8 mouse cellular contexts compared by ENCODE assay signal in genomic region chr9:120935634-120935922, GRCm38 (mm10). TPM values are rescaled to one million over a fixed set of nuclear protein-coding genes. Genes with fewer than 3 reads are reported as not detected.
DNase-seq lines count a peak whose midpoint lies in the region; ATAC-seq and TF ChIP-seq lines count a peak whose summit lies in the region.
"Had no signal": no experiment of that assay in that cellular context is flagged by ENCODE, and none has a peak within 500 bp of the region (broad histone marks: within the 10 kb centered on the region; RNA-seq: fewer than 3 reads in every experiment).

No protein-coding gene starts in this region.

- TF ChIP-seq POLR2A in thymus, adult 2 months (IDR thresholded peaks at IDR 0.05; ENCODE audit: control insufficient read depth, extremely low read depth, insufficient read depth, low read length, poor library complexity): no peak

- H3K9me3 ChIP-seq in forebrain, embryonic 14.5 days (replicated peaks; ENCODE audit: control insufficient read depth, low read length): no peaks in the 10 kb centered on the region
- H3K9me3 ChIP-seq in liver, embryonic 16.5 days (replicated peaks; ENCODE audit: control insufficient read depth, low read length): no peaks in the 10 kb centered on the region

- H3K27ac ChIP-seq in thymus, adult 2 months (ENCODE audit: control insufficient read depth, insufficient read depth, low read length): peak overlapping the region; percentile 54; the same call in 1 of the 2 replicates
- no peak overlapping the region for H3K27ac ChIP-seq in forebrain, embryonic 14.5 days (ENCODE audit: low read depth, low read length)
- no peak overlapping the region; the same call in 1 of the 2 replicates for H3K27ac ChIP-seq in liver, embryonic 16.5 days (ENCODE audit: low read length)

- no peaks in the 10 kb centered on the region for H3K27me3 ChIP-seq in thymus, adult 2 months (ENCODE audit: control insufficient read depth, insufficient read depth, low read length)
- H3K27me3 ChIP-seq in forebrain, embryonic 14.5 days (replicated peaks; ENCODE audit: control insufficient read depth, insufficient read depth, low read length): no peaks in the 10 kb centered on the region
- no peaks in the 10 kb centered on the region for H3K27me3 ChIP-seq in liver, embryonic 16.5 days (ENCODE audit: control insufficient read depth, insufficient read depth, low read depth, low read length)

- H3K36me3 ChIP-seq in thymus, adult 2 months (ENCODE audit: control insufficient read depth, insufficient read depth, low read length): no peaks in the 10 kb centered on the region
- no peaks in the 10 kb centered on the region for H3K36me3 ChIP-seq in forebrain, embryonic 14.5 days (ENCODE audit: control insufficient read depth, insufficient read depth, low read length)
- H3K36me3 ChIP-seq in liver, embryonic 16.5 days (ENCODE audit: control insufficient read depth, insufficient read depth): 0 out of 2 replicates have a peak, but pooled peaks cover 2% of the 10 kb centered on the region

- peak overlapping the region; percentile 92 for H3K9ac ChIP-seq in forebrain, embryonic 14.5 days (ENCODE audit: low read length)
- peak overlapping the region; percentile 93; the same call in 1 of the 2 replicates for H3K9ac ChIP-seq in liver, embryonic 16.5 days (ENCODE audit: low read depth, low read length)

- peak overlapping the region; percentile 24; the same call in 1 of the 2 replicates for H3K4me3 ChIP-seq in thymus, adult 2 months (ENCODE audit: control insufficient read depth, insufficient read depth, low read length)
- H3K4me3 ChIP-seq in forebrain, embryonic 14.5 days (ENCODE audit: low read depth, low read length): peak overlapping the region; percentile 88
- peak overlapping the region; percentile 86 for H3K4me3 ChIP-seq in liver, embryonic 16.5 days (ENCODE audit: low read depth, low read length)

- no peak for DNase-seq in thymus, adult 2 months
- no peak for DNase-seq in thymus, adult 18-20 months
- no peak for DNase-seq in forebrain, embryonic 14.5 days (ENCODE audit: low spot score)
- DNase-seq in right cerebral cortex, postnatal 14 days: no peak
- no peak for DNase-seq in T-cell, adult 2 months (ENCODE audit: low spot score)
- no peak for DNase-seq in cerebellum, adult 11-12 months
- DNase-seq: embryo, embryonic 11 days had no signal

- no peak for ATAC-seq in forebrain, embryonic 14.5 days
- ATAC-seq in liver, embryonic 16.5 days (ENCODE audit: low read depth): no peak

- TF ChIP-seq CTCF in thymus, adult 2 months (IDR thresholded peaks at IDR 0.05; ENCODE audit: borderline replicate concordance, control insufficient read depth, extremely low read depth, insufficient read depth, low read length, poor library complexity): no peak

- H3K4me2 ChIP-seq in forebrain, embryonic 14.5 days (ENCODE audit: low read length): peak overlapping the region; percentile 84
- peak overlapping the region; percentile 80 for H3K4me2 ChIP-seq in liver, embryonic 16.5 days (ENCODE audit: low read depth, low read length)

- 9% methylated on average over 4 of the region's 4 CpGs for WGBS in thymus, adult 2 months
- 12% methylated on average over 4 of the region's 4 CpGs for WGBS in forebrain, embryonic 14.5 days
- WGBS in liver, embryonic 16.5 days (ENCODE audit: insufficient replicate concordance): 15% methylated on average over 4 of the region's 4 CpGs

- peaks cover 18% of the 10 kb centered on the region for H3K4me1 ChIP-seq in thymus, adult 2 months (replicated peaks; ENCODE audit: control insufficient read depth, insufficient read depth, low read length)
- peaks cover 45% of the 10 kb centered on the region for H3K4me1 ChIP-seq in forebrain, embryonic 14.5 days (ENCODE audit: control insufficient read depth, insufficient read depth, low read length)
- H3K4me1 ChIP-seq in liver, embryonic 16.5 days (ENCODE audit: control insufficient read depth, low read depth, low read length): peaks cover 28% of the 10 kb centered on the region

RNA-seq across cellular contexts. Expression of gene Ctnnb1, which starts 6.6 kb away (rescaled TPM):
- 115 and 117 TPM in 2 replicates for polyA plus RNA-seq in thymus, adult 2 months (2012; rRNA removed)
- 788 and 853 TPM in 2 replicates for polyA plus RNA-seq in forebrain, embryonic 14.5 days (2014; fragmentation: Nextera tagmentation; extraction: Ambion mirVana)
- 90.6 and 94.7 TPM in 2 replicates for polyA plus RNA-seq in liver, embryonic 16.5 days (2015; fragmentation: Nextera tagmentation; extraction: Ambion mirVana)

Comparison
In these comparisons a context has a peak if more than half of its experiments do, and no peak if none do; other contexts are left out.
1. H3K4me3 ChIP-seq: peak in every context shown above with its lines; median percentile 88 in forebrain, embryonic 14.5 days; 86 in liver, embryonic 16.5 days; 24 in thymus, adult 2 months.